Mouse (Mus musculus): ENCODE data around the gene Slc4a4.

The Slc4a4 gene

GRCm38 (mm10) chr5:89280312-89280863, 393.8 kb downstream of the Slc4a4 start:
- no peak for DNase-seq (ENCODE audit: low spot score in 2 of 2)
